Mouse (Mus musculus): ENCODE data around the gene Wdr46.

- TF ChIP-seq RCOR1 (conservative IDR thresholded peaks at IDR 0.05; ENCODE audit: low read depth, low read length): no peak
- TF ChIP-seq GABPA (IDR thresholded peaks at IDR 0.05; ENCODE audit: insufficient replicate concordance, low read depth, low read length): no peak
- no peak for TF ChIP-seq ZNF384 (IDR thresholded peaks at IDR 0.05; ENCODE audit: low read depth, low read length)
- TF ChIP-seq IRF4 (IDR thresholded peaks at IDR 0.05; ENCODE audit: low read depth, low read length): no peak
- no peak for TF ChIP-seq CHD2 (IDR thresholded peaks at IDR 0.05; ENCODE audit: low read length)
Measured at GRCm38 (mm10) chr17:33902491-33902890, 38.0 kb upstream of the Wdr46 start.
